Mouse (Mus musculus) small intestine, adult 2 months (tissue): Measurements from ENCODE around the gene Knstrn. TPM values are rescaled to one million over a fixed set of nuclear protein-coding genes. Genes with fewer than 3 reads are reported as not detected.

Experiments
- H3K27ac ChIP-seq: fragments of 200-500 bp; 2 replicates; pipeline ENCODE4 v1.5.1; 2012; ENCODE audit warnings: low read depth, low read length, control low read depth, inconsistent platforms; ENCODE audit not compliant: insufficient read depth
- H3K27me3 ChIP-seq: fragments of 200-500 bp; 2 replicates; pipeline ENCODE4 v1.6.1; 2012; ENCODE audit warnings: mild to moderate bottlenecking, moderate library complexity, low read length, inconsistent platforms; ENCODE audit not compliant: control insufficient read depth, insufficient read depth
- H3K36me3 ChIP-seq: fragments of 200-500 bp; 2 replicates; pipeline ENCODE4 v1.6.1; 2012; ENCODE audit warnings: mild to moderate bottlenecking, low read length, control low read depth, inconsistent platforms; ENCODE audit not compliant: control insufficient read depth, insufficient read depth
- H3K4me1 ChIP-seq: fragments of 200-500 bp; 2 replicates; pipeline ENCODE4 v1.6.1; 2012; ENCODE audit warnings: low read length, inconsistent platforms, mixed read lengths; ENCODE audit not compliant: control insufficient read depth, insufficient read depth, insufficient read length
- H3K4me3 ChIP-seq: fragments of 200-500 bp; 2 replicates; pipeline ENCODE4 v1.5.1; 2012; ENCODE audit warnings: low read depth, mild to moderate bottlenecking, control low read depth, inconsistent platforms, low read length, moderate library complexity
- CTCF ChIP-seq: fragments of 200-500 bp; IDR thresholded peaks from 2 replicates; pipeline ENCODE4 v1.5.1; 2012; ENCODE audit warnings: low read depth, mild to moderate bottlenecking, control low read depth, inconsistent platforms, low read length, moderate library complexity, mixed read lengths; ENCODE audit not compliant: insufficient replicate concordance, insufficient read length; ENCODE audit errors: extremely low read depth
- POLR2A ChIP-seq: fragments of 200-500 bp; IDR thresholded peaks from 2 replicates; pipeline ENCODE4 v1.6.1; 2012; ENCODE audit warnings: low read depth, mild to moderate bottlenecking, control low read depth, inconsistent platforms, low read length, moderate library complexity
- WGBS: fragments of 180-500 bp; shearing (Covaris S2); methylation state at CpG from one replicate; pipeline ENCODE4 v1.1.7; 2018; 5-methylcytosine and 5-hydroxymethylcytosine counted together
- polyA plus RNA-seq: library from polyadenylated mRNA; depleted of rRNA; stranded (reverse); fragments of >200 nt; gene quantifications from 2 replicates; pipeline ENCODE4 v1.2.3, GENCODE M21; 2012

The Knstrn gene
- polyA plus RNA-seq, 1 experiment, result 4.7 TPM

- peaks cover 19% of the 10 kb centered on the region for H3K4me1 ChIP-seq
- H3K36me3 ChIP-seq, result no peaks in the 10 kb centered on the region
- TF ChIP-seq POLR2A (0 out of 2 replicates have a peak, but pooled peaks have one; percentile 6), CTCF (no peak)
- H3K4me3 ChIP-seq, result peak overlapping the region; percentile 61
- H3K27ac ChIP-seq, result no peak overlapping the region
- 5% methylated on average over 38 of the region's 38 CpGs for WGBS
- H3K27me3 ChIP-seq, result peaks cover 34% of the 10 kb centered on the region
Measured at GRCm38 (mm10) chr2:118895990-118896913, 82.4 kb downstream of the Knstrn start.

- H3K27me3 ChIP-seq, result peaks cover 36% of the 10 kb centered on the region
- no peaks in the 10 kb centered on the region for H3K36me3 ChIP-seq
- H3K27ac ChIP-seq, result no peak overlapping the region
- 3% methylated on average over 13 of the region's 13 CpGs for WGBS
- TF ChIP-seq POLR2A (no peak), CTCF (no peak)
- peaks cover 19% of the 10 kb centered on the region for H3K4me1 ChIP-seq
- H3K4me3 ChIP-seq, result peak overlapping the region; percentile 61
Measured at GRCm38 (mm10) chr2:118896914-118897291, 83.1 kb downstream of the Knstrn start.

- no peaks in the 10 kb centered on the region for H3K36me3 ChIP-seq
- peaks cover 36% of the 10 kb centered on the region for H3K27me3 ChIP-seq
- 16% methylated on average over 7 of the region's 7 CpGs for whole genome bisulfite sequencing
- peaks cover 19% of the 10 kb centered on the region for H3K4me1 ChIP-seq
- TF ChIP-seq CTCF (no peak), POLR2A (no peak)
- peak overlapping the region; percentile 61; the same call in 1 of the 2 replicates for H3K4me3 ChIP-seq
- H3K27ac ChIP-seq, result no peak overlapping the region
Measured at GRCm38 (mm10) chr2:118897392-118897791, 83.6 kb downstream of the Knstrn start.

GRCm38 (mm10) chr2:118897808-118898207 lies 84.0 kb downstream of the Knstrn start:
- TF ChIP-seq CTCF, result no peak
- no peak for TF ChIP-seq POLR2A
- WGBS, result 10% methylated on average over 11 of the region's 11 CpGs
- H3K27me3 ChIP-seq, result peaks cover 36% of the 10 kb centered on the region

DNA sequence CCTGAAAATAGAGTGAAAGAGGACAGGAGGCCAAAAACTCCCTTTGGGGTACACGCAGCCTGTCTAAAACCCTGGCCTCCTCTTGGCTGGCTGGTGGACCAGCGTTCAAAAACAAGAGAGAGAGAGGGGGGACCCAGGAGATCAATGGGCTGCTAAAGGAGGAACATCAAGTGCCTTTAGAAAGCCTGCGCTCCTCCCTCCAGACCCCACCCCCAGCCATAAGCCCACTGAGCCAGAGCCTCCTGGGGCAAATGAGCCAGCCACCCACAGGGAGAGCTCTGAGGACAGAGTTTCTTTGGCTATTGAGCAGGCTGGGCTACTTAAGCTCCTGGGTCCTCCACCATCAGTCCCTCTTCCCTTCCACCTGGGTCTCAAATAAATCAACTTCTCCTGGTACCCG lies 85.0 kb downstream of the Knstrn start:
- Histone ChIP-seq H3K36me3 (no peaks in the 10 kb centered on the region), H3K27ac (no peak overlapping the region), H3K4me1 (peaks cover 23% of the 10 kb centered on the region), H3K27me3 (peaks cover 36% of the 10 kb centered on the region), H3K4me3 (no peak overlapping the region)
- 53% methylated on average over 4 of the region's 4 CpGs for WGBS
- TF ChIP-seq CTCF, result no peak
- TF ChIP-seq POLR2A, result no peak

More at GRCm38 (mm10) chr2:118897808-118898207, 84.0 kb downstream of the Knstrn start:
- Histone ChIP-seq H3K4me1 (peaks cover 22% of the 10 kb centered on the region), H3K27ac (no peak overlapping the region), H3K4me3 (no peak overlapping the region), H3K36me3 (no peaks in the 10 kb centered on the region)

DNA sequence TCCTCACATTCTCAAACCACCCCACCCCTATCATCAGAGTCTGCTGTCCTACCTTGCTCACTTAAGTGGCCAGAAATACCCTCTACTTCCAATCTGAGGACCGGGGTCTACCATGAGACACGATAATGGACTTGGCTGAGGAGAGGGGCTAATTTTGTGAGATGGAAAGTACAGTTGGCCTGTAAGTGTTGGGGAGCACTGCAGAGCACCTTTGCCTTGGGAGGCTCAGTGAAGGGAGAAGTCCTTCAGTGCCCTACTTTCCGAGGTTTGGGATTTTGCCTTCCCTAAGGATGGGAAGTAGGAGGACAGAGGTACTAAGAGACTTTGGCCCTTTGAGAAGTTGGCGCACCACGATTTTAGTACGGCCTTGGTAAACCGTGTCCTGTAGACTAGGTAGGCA lies 85.5 kb downstream of the Knstrn start:
- WGBS, result 42% methylated on average over 7 of the region's 7 CpGs
- no peaks in the 10 kb centered on the region for H3K36me3 ChIP-seq
- H3K27ac ChIP-seq, result no peak overlapping the region
- peaks cover 36% of the 10 kb centered on the region for H3K27me3 ChIP-seq
- no peak overlapping the region for H3K4me3 ChIP-seq
- peaks cover 23% of the 10 kb centered on the region for H3K4me1 ChIP-seq
- TF ChIP-seq CTCF (no peak), POLR2A (no peak)
